Mouse (Mus musculus): ENCODE data around the gene Crlf3.

- TF ChIP-seq MAX (IDR thresholded peaks at IDR 0.05) (no peak), USF1 (IDR thresholded peaks at IDR 0.05; ENCODE audit: low read depth) (no peak), MYOG (IDR thresholded peaks at IDR 0.05; ENCODE audit: control insufficient read depth, extremely low read depth, insufficient read length) (no peak)
These were observed 35.6 kb upstream of the Crlf3 start for GRCm38 (mm10) chr11:80116411-80116810.

Data from C2C12 (cell line).